In the genomic region with DNA sequence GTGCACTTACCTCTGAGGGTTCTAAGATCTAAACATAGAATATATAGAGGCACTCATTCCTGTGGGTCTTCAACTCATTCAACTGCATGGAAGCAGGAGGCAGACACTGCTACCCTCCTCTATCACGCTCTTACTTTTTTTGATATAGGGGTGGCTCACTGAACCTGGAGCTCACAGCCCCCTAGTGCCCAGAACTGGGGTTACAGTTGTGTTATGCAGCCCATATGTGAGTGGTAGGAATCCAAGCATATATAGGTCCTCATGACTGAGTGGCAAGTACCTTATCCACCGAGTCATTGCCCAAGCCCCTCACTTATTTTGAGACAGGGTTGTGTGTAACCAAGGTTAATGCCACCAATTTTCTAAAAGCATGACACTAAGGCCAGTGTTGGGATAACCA, we compare ENCODE assay signal across 9 mouse cellular contexts. TPM values are rescaled to one million over a fixed set of nuclear protein-coding genes. Genes with fewer than 3 reads are reported as not detected.
DNase-seq lines count a peak whose midpoint lies in the region; ATAC-seq and TF ChIP-seq lines count a peak whose summit lies in the region.
"Had no signal": no experiment of that assay in that cellular context is flagged by ENCODE, and none has a peak within 500 bp of the region (broad histone marks: within the 10 kb centered on the region; RNA-seq: fewer than 3 reads in every experiment).

No protein-coding gene starts in this region.

- H3K4me3 ChIP-seq in layer of hippocampus, adult 2 months = no peak overlapping the region
- H3K4me3 ChIP-seq: heart, embryonic 13.5 days had no signal

- peak; percentile 77 for TF ChIP-seq CTCF in layer of hippocampus, adult 2 months (conservative IDR thresholded peaks at IDR 0.05)

- peak; percentile 93 for ATAC-seq in activated CD4-positive, CD25-positive, alpha-beta regulatory T cell, adult 4 months
- peak; percentile 87 to 93 for ATAC-seq in hematopoietic stem cell, adult 5-6 weeks (replicated peaks in 1 of 2; ENCODE audit: insufficient read depth in 1 of 2, low FRiP score in 2 of 2, low TSS enrichment in 1 of 2, low read depth in 1 of 2, poor library complexity in 2 of 2, severe bottlenecking in 2 of 2)

- no peak overlapping the region for H3K27ac ChIP-seq in layer of hippocampus, adult 2 months
- H3K27ac ChIP-seq: heart, embryonic 13.5 days had no signal

- peak; percentile 29 for DNase-seq in adrenal gland, adult 2 months
- DNase-seq in adrenal gland, adult 18-20 months (ENCODE audit: low spot score in 2 of 2) = no peak
- no peak for DNase-seq in layer of hippocampus, adult 2 months (ENCODE audit: low spot score in 2 of 2)
- DNase-seq in layer of hippocampus, adult 9-10 months (ENCODE audit: low spot score) = no peak
- DNase-seq in retina, embryonic 14.5 days (ENCODE audit: low spot score) = peak; percentile 50
- no peak for DNase-seq in left cerebral cortex, adult 9 months (ENCODE audit: low spot score in 2 of 2)

RNA-seq across cellular contexts. Expression of gene Ctsl, which starts 6.4 kb away (rescaled TPM):
- total RNA-seq in adrenal gland, adult 2 months (2021) = 100 to 1,000 TPM; 215 to 516 TPM
- 61.3 and 81.3 TPM in 2 replicates for polyA plus RNA-seq in adrenal gland, adult 2 months (2012; rRNA removed)
- 100 to 1,000 TPM; 216 to 657 TPM for total RNA-seq in adrenal gland, adult 18-20 months (2021)
- 100 to 1,000 TPM; 111 to 113 TPM for total RNA-seq in layer of hippocampus, adult 2 months (2021)
- 1 to 10 TPM; 3.8 to 4.2 TPM for polyA plus RNA-seq in activated CD4-positive, CD25-positive, alpha-beta regulatory T cell, adult 4 months (2017; shearing (Covaris generic))
- 84.4 and 135 TPM in 2 replicates for total RNA-seq in hematopoietic stem cell, adult 5-6 weeks (2017)

RNA-seq across cellular contexts. Expression of gene Aaed1, which starts 51.7 kb away (rescaled TPM):
- total RNA-seq in adrenal gland, adult 2 months (2021) = 10 to 100 TPM; 49.7 to 55.9 TPM
- polyA plus RNA-seq in adrenal gland, adult 2 months (2012; rRNA removed) = 6.0 and 6.2 TPM in 2 replicates
- 10 to 100 TPM; 40.6 to 45.6 TPM for total RNA-seq in adrenal gland, adult 18-20 months (2021)
- total RNA-seq in layer of hippocampus, adult 2 months (2021) = 10 to 100 TPM; 15.2 to 16.4 TPM
- polyA plus RNA-seq in activated CD4-positive, CD25-positive, alpha-beta regulatory T cell, adult 4 months (2017; shearing (Covaris generic)) = 10 to 100 TPM in 1 of 2 experiments, 1 to 10 TPM in 1; 9.0 to 13.8 TPM
- total RNA-seq in hematopoietic stem cell, adult 5-6 weeks (2017) = 84.9 and 103 TPM in 2 replicates

Comparison
In these comparisons a context has a peak if more than half of its experiments do, and no peak if none do; other contexts are left out.
1. DNase-seq: peak in adrenal gland, adult 2 months (single experiment) and retina, embryonic 14.5 days (single experiment); none in adrenal gland, adult 18-20 months (0 of 2), layer of hippocampus, adult 2 months (0 of 2), layer of hippocampus, adult 9-10 months (single experiment) and left cerebral cortex, adult 9 months (0 of 2).